Mouse (Mus musculus): ENCODE results near the gene Dll4.

- no peak for TF ChIP-seq POLR2A (IDR thresholded peaks at IDR 0.05; ENCODE audit: borderline replicate concordance, extremely low read depth, low read depth, low read length)
- no peak for TF ChIP-seq CTCF (IDR thresholded peaks at IDR 0.05; ENCODE audit: insufficient read depth, low read length)
Observed at GRCm38 (mm10) chr2:119277810-119278209, 47.8 kb upstream of the Dll4 start.
